Mouse (Mus musculus) E14TG2a.4 (cell line): ENCODE data around the gene Csgalnact2.

ENCODE experiments used
- CTCF ChIP-seq: conservative IDR thresholded peaks from 2 replicates; pipeline ENCODE4 v1.5.1; 2014; ENCODE audit warnings: low read length
- NANOG ChIP-seq: IDR thresholded peaks from 2 replicates; pipeline ENCODE4 v1.6.1; 2014; ENCODE audit warnings: borderline replicate concordance, low read length, mixed read lengths

- TF ChIP-seq CTCF = no peak
- no peak for TF ChIP-seq NANOG
These were observed 41.1 kb upstream of the Csgalnact2 start for GRCm38 (mm10) chr6:118180085-118180423.
